23 mouse cellular contexts compared by ENCODE assay signal in the genomic region with DNA sequence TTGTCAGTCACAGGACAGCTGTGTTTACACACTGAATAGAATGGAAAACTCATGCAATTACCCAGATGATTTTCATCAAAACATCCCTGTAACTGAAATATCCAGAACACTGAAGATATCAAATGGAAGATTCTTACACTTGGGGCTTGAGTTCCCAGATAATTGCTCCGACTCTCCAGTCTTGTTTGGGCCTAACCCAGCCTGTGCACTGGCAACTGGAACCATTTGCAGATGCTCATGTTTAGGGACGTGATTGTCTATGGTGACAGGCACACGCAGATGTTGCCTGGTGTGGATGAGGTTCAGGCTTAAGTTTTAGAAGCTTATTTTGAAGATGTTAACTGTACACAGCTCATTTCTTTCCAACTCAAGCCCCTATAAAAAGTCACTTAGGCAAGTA. TPM values are rescaled to one million over a fixed set of nuclear protein-coding genes. Genes with fewer than 3 reads are reported as not detected.
DNase-seq lines count a peak whose midpoint lies in the region; ATAC-seq lines count a peak whose summit lies in the region.
"Had no signal": no experiment of that assay in that cellular context is flagged by ENCODE, and none has a peak within 500 bp of the region (broad histone marks: within the 10 kb centered on the region; RNA-seq: fewer than 3 reads in every experiment).

No protein-coding gene starts in this region.

- DNase-seq in embryonic facial prominence, embryonic 14.5 days (ENCODE audit: low spot score), result peak; percentile 57
- no peak for DNase-seq in embryonic facial prominence, embryonic 10.5 days (ENCODE audit: low spot score)
- DNase-seq in heart, adult 18-20 months, result peak; percentile 14 to 41
- DNase-seq in heart, postnatal 25 days (ENCODE audit: low spot score), result no peak
- DNase-seq in heart, adult 9 months (ENCODE audit: low spot score in 2 of 2), result peak; percentile 31 to 55
- peak; percentile 14 for DNase-seq in skeletal muscle tissue, adult 2 months (ENCODE audit: low read depth, low spot score)
- DNase-seq in left cerebral cortex, adult 18-20 months (ENCODE audit: low spot score in 2 of 2), result no peak
- DNase-seq: adrenal gland, adult 8-10 months; adrenal gland, postnatal 25 days; cerebellum, adult 11 months; cerebellum, adult 2 months; cerebellum, adult 9-11 months; cerebellum, postnatal 25 days; gastrocnemius, postnatal 25 days; heart, postnatal 4 days; kidney, adult 2 months had no signal

- WGBS in embryonic facial prominence, embryonic 14.5 days, result 43% methylated on average over 3 of the region's 3 CpGs
- 77% methylated on average over 3 of the region's 3 CpGs for WGBS in embryonic facial prominence, embryonic 10.5 days
- 74% methylated on average over 3 of the region's 3 CpGs for WGBS in heart, embryonic 11.5 days (ENCODE audit: insufficient replicate concordance)

- no peak for ATAC-seq in embryonic facial prominence, embryonic 14.5 days (ENCODE audit: low read depth)
- no peak for ATAC-seq in heart, embryonic 11.5 days (replicated peaks; ENCODE audit: insufficient number of reproducible peaks, low FRiP score, low TSS enrichment)
- ATAC-seq: activated CD4-positive, CD25-positive, alpha-beta regulatory T cell, adult 4 months; forebrain, embryonic 13.5 days; intestine, postnatal 0 days had no signal

- H3K27ac ChIP-seq in embryonic facial prominence, embryonic 14.5 days (replicated peaks; ENCODE audit: low read depth, low read length), result no peak overlapping the region
- no peak overlapping the region for H3K27ac ChIP-seq in embryonic facial prominence, embryonic 10.5 days (replicated peaks)
- no peak overlapping the region for H3K27ac ChIP-seq in heart, embryonic 11.5 days (ENCODE audit: low read depth, low read length)
- H3K27ac ChIP-seq: embryonic facial prominence, embryonic 13.5 days; forebrain, embryonic 10.5 days; forebrain, embryonic 13.5 days; hindbrain, embryonic 14.5 days had no signal

- no peaks in the 10 kb centered on the region for H3K27me3 ChIP-seq in embryonic facial prominence, embryonic 14.5 days (replicated peaks; ENCODE audit: control insufficient read depth, insufficient read depth, low read length)
- no peaks in the 10 kb centered on the region for H3K27me3 ChIP-seq in embryonic facial prominence, embryonic 10.5 days (replicated peaks; ENCODE audit: low read depth, poor library complexity, severe bottlenecking)
- no peaks in the 10 kb centered on the region for H3K27me3 ChIP-seq in heart, embryonic 11.5 days (ENCODE audit: control insufficient read depth, insufficient read depth, low read length)
- H3K27me3 ChIP-seq: embryonic facial prominence, embryonic 13.5 days; forebrain, embryonic 13.5 days had no signal

- intact Hi-C loops in heart, postnatal 25 days (cut with DNase I), result no loop called here

- H3K4me2 ChIP-seq in embryonic facial prominence, embryonic 14.5 days (ENCODE audit: low read depth, low read length), result no peak overlapping the region
- no peak overlapping the region for H3K4me2 ChIP-seq in heart, embryonic 11.5 days
- H3K4me2 ChIP-seq: embryonic facial prominence, embryonic 13.5 days; forebrain, embryonic 13.5 days; hindbrain, embryonic 14.5 days had no signal

- H3K9ac ChIP-seq in embryonic facial prominence, embryonic 14.5 days (ENCODE audit: low read depth, low read length), result no peak overlapping the region
- no peak overlapping the region for H3K9ac ChIP-seq in heart, embryonic 11.5 days (ENCODE audit: low read depth, low read length)
- H3K9ac ChIP-seq: embryonic facial prominence, embryonic 13.5 days; forebrain, embryonic 13.5 days; hindbrain, embryonic 14.5 days had no signal

- no peaks in the 10 kb centered on the region for H3K36me3 ChIP-seq in embryonic facial prominence, embryonic 14.5 days (ENCODE audit: control insufficient read depth, insufficient read depth, low read length)
- no peaks in the 10 kb centered on the region for H3K36me3 ChIP-seq in embryonic facial prominence, embryonic 10.5 days (replicated peaks)
- H3K36me3 ChIP-seq in heart, embryonic 11.5 days (ENCODE audit: control insufficient read depth, insufficient read depth, low read length), result no peaks in the 10 kb centered on the region
- H3K36me3 ChIP-seq: embryonic facial prominence, embryonic 13.5 days; forebrain, embryonic 10.5 days had no signal

- peaks cover 8% of the 10 kb centered on the region for H3K4me1 ChIP-seq in embryonic facial prominence, embryonic 14.5 days (ENCODE audit: control insufficient read depth, insufficient read depth, low read length)
- peaks cover 17% of the 10 kb centered on the region for H3K4me1 ChIP-seq in embryonic facial prominence, embryonic 10.5 days
- H3K4me1 ChIP-seq in heart, embryonic 11.5 days (ENCODE audit: control insufficient read depth, insufficient read depth, low read length), result peaks cover 7% of the 10 kb centered on the region
- H3K4me1 ChIP-seq: forebrain, embryonic 13.5 days had no signal

- no peaks in the 10 kb centered on the region for H3K9me3 ChIP-seq in embryonic facial prominence, embryonic 14.5 days (ENCODE audit: control insufficient read depth, low read length)
- no peaks in the 10 kb centered on the region for H3K9me3 ChIP-seq in embryonic facial prominence, embryonic 10.5 days
- no peaks in the 10 kb centered on the region for H3K9me3 ChIP-seq in heart, embryonic 11.5 days (replicated peaks; ENCODE audit: control insufficient read depth, low read length)
- H3K9me3 ChIP-seq: forebrain, embryonic 10.5 days had no signal

- H3K4me3 ChIP-seq in embryonic facial prominence, embryonic 14.5 days (ENCODE audit: low read depth, low read length), result no peak overlapping the region
- no peak overlapping the region for H3K4me3 ChIP-seq in embryonic facial prominence, embryonic 10.5 days
- no peak overlapping the region for H3K4me3 ChIP-seq in heart, embryonic 11.5 days (ENCODE audit: low read depth, low read length)
- H3K4me3 ChIP-seq: embryonic facial prominence, embryonic 13.5 days; forebrain, embryonic 10.5 days; forebrain, embryonic 13.5 days had no signal

RNA-seq across cellular contexts. Expression of a gene that starts 31.5 kb away (rescaled TPM):
- polyA plus RNA-seq in embryonic facial prominence, embryonic 14.5 days (2014; fragmentation: Nextera tagmentation; extraction: Ambion mirVana), result 22.5 and 25.0 TPM in 2 replicates
- polyA plus RNA-seq in embryonic facial prominence, embryonic 10.5 days (2016; fragmentation: Nextera tagmentation; extraction: Ambion mirVana), result 13.4 and 15.4 TPM in 2 replicates
- total RNA-seq in heart, adult 18-20 months (2021), result 1 to 10 TPM; 4.9 TPM
- total RNA-seq in heart, postnatal 25 days (2021), result 1 to 10 TPM; 3.5 to 3.6 TPM
- 3.8 and 4.3 TPM in 2 replicates for polyA plus RNA-seq in heart, embryonic 11.5 days (2014; fragmentation: Nextera tagmentation; extraction: Ambion mirVana)
- total RNA-seq in left cerebral cortex, adult 18-20 months (2021), result 10 to 100 TPM; 30.8 to 36.6 TPM

Comparison
In these comparisons a context has a peak if more than half of its experiments do, and no peak if none do; other contexts are left out.
1. DNase-seq: peak in embryonic facial prominence, embryonic 14.5 days (single experiment), heart, adult 18-20 months (2 of 2), heart, adult 9 months (2 of 2) and skeletal muscle tissue, adult 2 months (single experiment); none in embryonic facial prominence, embryonic 10.5 days (single experiment), heart, postnatal 25 days (single experiment) and left cerebral cortex, adult 18-20 months (0 of 2).
2. RNA of a gene that starts 31.5 kb away (total RNA-seq): 30.8 to 36.6 TPM in left cerebral cortex, adult 18-20 months; 4.9 TPM in heart, adult 18-20 months and 3.5 to 3.6 TPM in heart, postnatal 25 days; every median in the first group is over 4 times any median in the second.